Mouse (Mus musculus) MEL (cell line): ENCODE data around the gene Fgf22. TPM values are rescaled to one million over a fixed set of nuclear protein-coding genes. Genes with fewer than 3 reads are reported as not detected.

Experiments used
- DNase-seq: peaks from one replicate; pipeline ENCODE4 v3.0.0; 2011; ENCODE audit warnings: low read depth, low spot score
- H3K27ac ChIP-seq: 2 replicates; pipeline ENCODE4 v1.5.1; 2012; ENCODE audit warnings: low read depth, mild to moderate bottlenecking, control low read depth, low read length, moderate library complexity; ENCODE audit not compliant: control insufficient read depth
- H3K27me3 ChIP-seq, 2 experiments: fragments of 150-350 bp in 1 of 2; sonication (generic) in 1 of 2; 2 replicates each; pipeline ENCODE4 v1.6.1; 2012; ENCODE audit warnings: low read length in 2 of 2, mild to moderate bottlenecking in 2 of 2, improper control_type of control experiment in 1 of 2, moderate library complexity in 1 of 2; ENCODE audit not compliant: insufficient read depth in 2 of 2, control insufficient read depth in 1 of 2
- H3K36me3 ChIP-seq, 2 experiments: 2 replicates each; pipeline ENCODE4 v1.6.1; 2012 to 2014; ENCODE audit warnings: low read length in 2 of 2, improper control_type of control experiment in 1 of 2, inconsistent platforms in 1 of 2, mild to moderate bottlenecking in 1 of 2; ENCODE audit not compliant: insufficient read depth in 2 of 2, control insufficient read depth in 1 of 2
- H3K4me1 ChIP-seq, 2 experiments: fragments of 150-350 bp in 1 of 2; sonication (generic) in 1 of 2; 2 replicates each; pipeline ENCODE4 v1.6.1; 2012; ENCODE audit warnings: low read length in 2 of 2, improper control_type of control experiment in 1 of 2, mild to moderate bottlenecking in 1 of 2; ENCODE audit not compliant: insufficient read depth in 2 of 2, control insufficient read depth in 1 of 2
- H3K4me3 ChIP-seq, 2 experiments: fragments of 150-350 bp in 1 of 2; sonication (generic) in 1 of 2; 2 replicates each; pipeline ENCODE4 v1.5.1; 2012; ENCODE audit warnings: low read depth in 2 of 2, low read length in 2 of 2, mild to moderate bottlenecking in 2 of 2, moderate library complexity in 2 of 2, control low read depth in 1 of 2, improper control_type of control experiment in 1 of 2; ENCODE audit not compliant: control insufficient read depth in 1 of 2, insufficient read depth in 1 of 2
- H3K79me2 ChIP-seq: 2 replicates; pipeline ENCODE4 v1.6.1; 2012; ENCODE audit warnings: mild to moderate bottlenecking, low read length, moderate library complexity; ENCODE audit not compliant: control insufficient read depth, poor library complexity, insufficient read depth
- H3K9ac ChIP-seq: 2 replicates; pipeline ENCODE4 v1.6.1; 2012; ENCODE audit warnings: low read depth, mild to moderate bottlenecking, control low read depth, low read length, moderate library complexity; ENCODE audit not compliant: control insufficient read depth, poor library complexity, severe bottlenecking
- H3K9me3 ChIP-seq: fragments of 150-350 bp; sonication (generic); replicated peaks from 2 replicates; pipeline ENCODE4 v1.6.1; 2012; ENCODE audit warnings: mild to moderate bottlenecking, low read length, improper control_type of control experiment, moderate library complexity; ENCODE audit not compliant: insufficient read depth
- CHD2 ChIP-seq: IDR thresholded peaks from 2 replicates; pipeline ENCODE4 v1.6.1; 2011; ENCODE audit warnings: low read length, improper control_type of control experiment
- CTCF ChIP-seq, 3 experiments: IDR thresholded peaks in 2 of 3; conservative IDR thresholded peaks in 1 of 3; 2 replicates each; pipeline ENCODE4 v1.5.1; 2011 to 2012; ENCODE audit warnings: low read length in 3 of 3, low read depth in 2 of 3, mild to moderate bottlenecking in 2 of 3, improper control_type of control experiment in 1 of 3, inconsistent platforms in 1 of 3, mixed read lengths in 1 of 3, moderate library complexity in 1 of 3; ENCODE audit not compliant: control insufficient read depth in 1 of 3, insufficient read depth in 1 of 3, poor library complexity in 1 of 3, severe bottlenecking in 1 of 3
- E2F4 ChIP-seq: IDR thresholded peaks from 2 replicates; pipeline ENCODE4 v1.6.1; 2011; ENCODE audit warnings: low read depth, low read length, improper control_type of control experiment, borderline replicate concordance
- ELF1 ChIP-seq: IDR thresholded peaks from 2 replicates; pipeline ENCODE4 v1.6.1; 2014; ENCODE audit warnings: low read depth, mild to moderate bottlenecking, inconsistent platforms, low read length, improper control_type of control experiment, moderate library complexity
- ETS1 ChIP-seq: IDR thresholded peaks from 2 replicates; pipeline ENCODE4 v1.6.1; 2012; ENCODE audit warnings: low read depth, mild to moderate bottlenecking, inconsistent platforms, low read length, improper control_type of control experiment, moderate library complexity
- GABPA ChIP-seq: IDR thresholded peaks from 2 replicates; pipeline ENCODE4 v1.6.1; 2012; ENCODE audit warnings: low read depth, mild to moderate bottlenecking, inconsistent platforms, low read length, improper control_type of control experiment, moderate library complexity
- HCFC1 ChIP-seq: IDR thresholded peaks from 2 replicates; pipeline ENCODE4 v1.6.1; 2012; ENCODE audit warnings: low read depth, mild to moderate bottlenecking, inconsistent platforms, low read length, improper control_type of control experiment, moderate library complexity
- MAFK ChIP-seq: IDR thresholded peaks from 2 replicates; pipeline ENCODE4 v1.6.1; 2011; ENCODE audit warnings: low read depth, mild to moderate bottlenecking, low read length, improper control_type of control experiment, borderline replicate concordance
- MAX ChIP-seq: IDR thresholded peaks from 2 replicates; pipeline ENCODE4 v1.6.1; 2011; ENCODE audit warnings: low read length, improper control_type of control experiment
- MAZ ChIP-seq: IDR thresholded peaks from 2 replicates; pipeline ENCODE4 v1.6.1; 2012; ENCODE audit warnings: low read depth, mild to moderate bottlenecking, inconsistent platforms, low read length, improper control_type of control experiment
- MEF2A ChIP-seq: IDR thresholded peaks from 2 replicates; pipeline ENCODE4 v1.6.1; 2014; ENCODE audit warnings: low read depth, mild to moderate bottlenecking, inconsistent platforms, low read length, improper control_type of control experiment; ENCODE audit not compliant: poor library complexity, insufficient replicate concordance, severe bottlenecking; ENCODE audit errors: extremely low read depth
- MXI1 ChIP-seq: IDR thresholded peaks from 2 replicates; pipeline ENCODE4 v1.6.1; 2011; ENCODE audit warnings: mild to moderate bottlenecking, low read depth, low read length, improper control_type of control experiment
- MYC ChIP-seq: IDR thresholded peaks from 2 replicates; pipeline ENCODE4 v1.6.1; 2011; ENCODE audit warnings: low read depth, mild to moderate bottlenecking, low read length, improper control_type of control experiment, moderate library complexity
- NELFE ChIP-seq: IDR thresholded peaks from 2 replicates; pipeline ENCODE4 v1.6.1; 2011; ENCODE audit warnings: low read depth, low read length, improper control_type of control experiment
- NRF1 ChIP-seq: IDR thresholded peaks from 2 replicates; pipeline ENCODE4 v1.6.1; 2014; ENCODE audit warnings: low read depth, mild to moderate bottlenecking, inconsistent platforms, low read length, improper control_type of control experiment, moderate library complexity; ENCODE audit not compliant: poor library complexity, insufficient read depth, severe bottlenecking
- POLR2A ChIP-seq, 2 experiments: IDR thresholded peaks; 2 replicates each; pipeline ENCODE4 v1.6.1; 2011 to 2012; ENCODE audit warnings: low read length in 2 of 2, mild to moderate bottlenecking in 2 of 2, control low read depth in 1 of 2, improper control_type of control experiment in 1 of 2, low read depth in 1 of 2, moderate library complexity in 1 of 2; ENCODE audit not compliant: control insufficient read depth in 1 of 2, insufficient read depth in 1 of 2, poor library complexity in 1 of 2
- POLR2AphosphoS2 ChIP-seq: IDR thresholded peaks from 2 replicates; pipeline ENCODE4 v1.6.1; 2011; ENCODE audit warnings: low read length, improper control_type of control experiment
- POLR2AphosphoS5 ChIP-seq: IDR thresholded peaks from 2 replicates; pipeline ENCODE4 v1.6.1; 2012; ENCODE audit warnings: low read depth, borderline replicate concordance, mild to moderate bottlenecking, inconsistent platforms, low read length, moderate library complexity, mixed read lengths
- RAD21 ChIP-seq: IDR thresholded peaks from 2 replicates; pipeline ENCODE4 v1.6.1; 2011; ENCODE audit warnings: mild to moderate bottlenecking, low read depth, low read length, improper control_type of control experiment
- RCOR1 ChIP-seq: IDR thresholded peaks from 2 replicates; pipeline ENCODE4 v1.6.1; 2012; ENCODE audit warnings: low read depth, mild to moderate bottlenecking, inconsistent platforms, low read length, improper control_type of control experiment
- SMC3 ChIP-seq: IDR thresholded peaks from 2 replicates; pipeline ENCODE4 v1.6.1; 2011; ENCODE audit warnings: low read depth, low read length, improper control_type of control experiment
- TBP ChIP-seq: IDR thresholded peaks from 2 replicates; pipeline ENCODE4 v1.8.0; 2011; ENCODE audit warnings: low read depth, low read length, improper control_type of control experiment
- TCF12 ChIP-seq: IDR thresholded peaks from 2 replicates; pipeline ENCODE4 v1.6.1; 2014; ENCODE audit warnings: low read depth, mild to moderate bottlenecking, inconsistent platforms, low read length, improper control_type of control experiment, moderate library complexity
- UBTF ChIP-seq: IDR thresholded peaks from 2 replicates; pipeline ENCODE4 v1.6.1; 2012; ENCODE audit warnings: low read depth, mild to moderate bottlenecking, inconsistent platforms, low read length, improper control_type of control experiment, moderate library complexity, borderline replicate concordance; ENCODE audit not compliant: insufficient read depth
- USF1 ChIP-seq: IDR thresholded peaks from 2 replicates; pipeline ENCODE4 v1.6.1; 2014; ENCODE audit warnings: low read depth, mild to moderate bottlenecking, inconsistent platforms, low read length, improper control_type of control experiment, moderate library complexity
- USF2 ChIP-seq, 2 experiments: IDR thresholded peaks; 2 replicates each; pipeline ENCODE4 v1.6.1; 2011 to 2012; ENCODE audit warnings: improper control_type of control experiment in 2 of 2, low read length in 2 of 2, borderline replicate concordance in 1 of 2, inconsistent platforms in 1 of 2, low read depth in 1 of 2, mild to moderate bottlenecking in 1 of 2; ENCODE audit not compliant: insufficient read depth in 1 of 2
- ZC3H11A ChIP-seq: IDR thresholded peaks from 2 replicates; pipeline ENCODE4 v1.6.1; 2012; ENCODE audit warnings: low read depth, mild to moderate bottlenecking, inconsistent platforms, low read length, improper control_type of control experiment
- ZKSCAN1 ChIP-seq: IDR thresholded peaks from 2 replicates; pipeline ENCODE4 v1.6.1; 2012; ENCODE audit warnings: low read depth, mild to moderate bottlenecking, inconsistent platforms, low read length, improper control_type of control experiment, moderate library complexity
- ZMIZ1 ChIP-seq: IDR thresholded peaks from 2 replicates; pipeline ENCODE4 v1.6.1; 2012; ENCODE audit warnings: low read depth, mild to moderate bottlenecking, inconsistent platforms, low read length, improper control_type of control experiment, moderate library complexity
- ZNF384 ChIP-seq: IDR thresholded peaks from 2 replicates; pipeline ENCODE4 v1.6.1; 2012; ENCODE audit warnings: low read depth, mild to moderate bottlenecking, inconsistent platforms, low read length, improper control_type of control experiment
- polyA plus RNA-seq, 2 experiments: library from polyadenylated mRNA; stranded (reverse) in 1 of 2; unstranded in 1 of 2; fragments of >175 nt in 1 of 2; fragments of >200 nt in 1 of 2; gene quantifications; 2 replicates each; pipeline versions ENCODE4 v1.2.1 to v1.2.4; 2012; ENCODE audit warnings: low replicate concordance in 2 of 2, low read depth in 1 of 2; ENCODE audit not compliant: insufficient read length in 2 of 2, insufficient read depth in 1 of 2, missing spikeins in 1 of 2
- total RNA-seq: library from RNA; depleted of rRNA; stranded (reverse); fragments of 300-350 nt; gene quantifications from 2 replicates; pipeline ENCODE4 v1.2.3, GENCODE M21; 2012

The Fgf22 gene
- total and polyA plus RNA-seq, 3 experiments = 0.15 to 0.33 TPM; not detected in 1

DNA sequence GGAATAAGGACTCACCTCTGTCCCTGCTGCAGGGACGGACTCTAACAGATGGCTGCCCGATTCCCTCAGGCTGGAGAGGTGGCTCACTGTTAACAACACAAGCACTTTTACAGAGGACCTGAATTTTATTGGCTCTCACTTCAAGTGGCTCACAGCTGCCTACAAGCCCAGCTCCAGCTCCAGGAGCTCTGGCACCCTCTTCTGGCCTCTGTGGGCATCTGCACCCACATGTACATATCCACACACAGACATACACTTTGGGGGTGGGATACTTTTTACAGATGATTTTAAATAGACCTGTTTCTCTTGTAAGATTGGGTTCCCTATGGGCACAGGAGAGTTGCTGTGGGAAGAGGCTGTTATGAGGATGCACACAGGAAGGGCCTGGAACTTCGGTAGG lies 17.4 kb downstream of the Fgf22 start:
- no peak overlapping the region for H3K27ac ChIP-seq
- H3K4me1 ChIP-seq = peaks cover 0 to 8% of the 10 kb centered on the region in 2 experiments; a peak in 2 of 4 replicates
- no peaks in the 10 kb centered on the region for H3K9me3 ChIP-seq
- no peaks in the 10 kb centered on the region for H3K27me3 ChIP-seq
- H3K79me2 ChIP-seq = peaks cover under 1% of the 10 kb centered on the region; the same call in 1 of the 2 replicates
- H3K9ac ChIP-seq = no peak overlapping the region
- peak; percentile 50 for DNase-seq
- no peak for TF ChIP-seq MAZ
- TF ChIP-seq CHD2 = no peak
- no peak for TF ChIP-seq GABPA
- TF ChIP-seq ZC3H11A = no peak
- peak; percentile 18; the same call in 1 of the 2 replicates for TF ChIP-seq SMC3
- no peak for TF ChIP-seq NRF1
- TF ChIP-seq CTCF (IDR thresholded peaks at IDR 0.05 in 2 of 3, conservative IDR thresholded peaks at IDR 0.05 in 1 of 3; ENCODE audit: control insufficient read depth in 1 of 3, insufficient read depth in 1 of 3, low read depth in 2 of 3, low read length in 3 of 3, poor library complexity in 1 of 3, severe bottlenecking in 1 of 3) = peak; percentile 35 to 55 (median 51)
- TF ChIP-seq MAFK = no peak
- TF ChIP-seq ZNF384 = no peak
- TF ChIP-seq MAX = no peak
- TF ChIP-seq ETS1 = no peak
- no peak for TF ChIP-seq MEF2A
- no peak for TF ChIP-seq HCFC1
- no peak for TF ChIP-seq E2F4
- TF ChIP-seq POLR2AphosphoS2 = no peak
- TF ChIP-seq POLR2AphosphoS5 = no peak
- no peak for TF ChIP-seq POLR2A (IDR thresholded peaks at IDR 0.05; ENCODE audit: control insufficient read depth in 1 of 2, insufficient read depth in 1 of 2, low read depth in 1 of 2, low read length in 2 of 2, poor library complexity in 1 of 2)
- TF ChIP-seq USF2 (IDR thresholded peaks at IDR 0.05; ENCODE audit: borderline replicate concordance in 1 of 2, insufficient read depth in 1 of 2, low read depth in 1 of 2, low read length in 2 of 2) = no peak
- TF ChIP-seq RAD21 = peak; percentile 10
- TF ChIP-seq, all 39 proteins: peak for 3
- no peak overlapping the region for H3K4me3 ChIP-seq
- peaks cover 0 to 3% of the 10 kb centered on the region in 2 experiments; a peak in 1 of 4 replicates for H3K36me3 ChIP-seq

GRCm38 (mm10) chr10:79773208-79773607 lies 18.3 kb downstream of the Fgf22 start:
- Histone ChIP-seq H3K27ac (no peak overlapping the region), H3K9ac (no peak overlapping the region), H3K27me3 (no peaks in the 10 kb centered on the region), H3K9me3 (no peaks in the 10 kb centered on the region), H3K79me2 (no peaks in the 10 kb centered on the region), H3K4me1 (peaks cover 0 to 1% of the 10 kb centered on the region in 2 experiments; a peak in 2 of 4 replicates), H3K4me3 (no peak overlapping the region), H3K36me3 (no peaks in the 10 kb centered on the region; a peak in 1 of 4 replicates)
- DNase-seq = no peak
- no peak for TF ChIP-seq TCF12
- TF ChIP-seq USF1 = no peak
- TF ChIP-seq MYC = no peak
- TF ChIP-seq MAFK = no peak
- no peak for TF ChIP-seq GABPA
- no peak for TF ChIP-seq MEF2A
- TF ChIP-seq RCOR1 = no peak
- TF ChIP-seq ELF1 = no peak
- TF ChIP-seq POLR2AphosphoS5 = no peak
- TF ChIP-seq ETS1 = no peak
- no peak for TF ChIP-seq MAX
- TF ChIP-seq E2F4 = no peak
- TF ChIP-seq UBTF = no peak
- no peak for TF ChIP-seq TBP
- no peak for TF ChIP-seq ZMIZ1
- no peak for TF ChIP-seq POLR2A (IDR thresholded peaks at IDR 0.05; ENCODE audit: control insufficient read depth in 1 of 2, insufficient read depth in 1 of 2, low read depth in 1 of 2, low read length in 2 of 2, poor library complexity in 1 of 2)
- no peak for TF ChIP-seq SMC3
- TF ChIP-seq ZKSCAN1 = no peak
- no peak for TF ChIP-seq MXI1
- no peak for TF ChIP-seq NELFE
